Mouse (Mus musculus) heart, embryonic 11.5 days (tissue): Measurements from ENCODE around the gene Brox. TPM values are rescaled to one million over a fixed set of nuclear protein-coding genes. Genes with fewer than 3 reads are reported as not detected.

Experiments used
- ATAC-seq: fragments of 200-750 bp; cut with Nextera tagmentation; replicated peaks from 2 replicates; pipeline ENCODE4 v1.8.0; 2017; ENCODE audit warnings: moderate library complexity; ENCODE audit not compliant: insufficient number of reproducible peaks, low FRiP score, low TSS enrichment
- H3K27ac ChIP-seq: fragments of 300-500 bp; sonication (generic); 2 replicates; pipeline ENCODE4 v1.5.1; 2014; ENCODE audit warnings: mild to moderate bottlenecking, low read depth, low read length
- H3K27me3 ChIP-seq: fragments of 300-500 bp; sonication (generic); 2 replicates; pipeline ENCODE4 v1.6.1; 2014; ENCODE audit warnings: mild to moderate bottlenecking, low read length, mixed read lengths; ENCODE audit not compliant: control insufficient read depth, insufficient read depth
- H3K36me3 ChIP-seq: fragments of 300-500 bp; sonication (generic); 2 replicates; pipeline ENCODE4 v1.6.1; 2014; ENCODE audit warnings: mild to moderate bottlenecking, low read length, moderate library complexity, mixed read lengths; ENCODE audit not compliant: control insufficient read depth, insufficient read depth
- H3K4me1 ChIP-seq: fragments of 300-500 bp; sonication (generic); 2 replicates; pipeline ENCODE4 v1.6.1; 2014; ENCODE audit warnings: low read length; ENCODE audit not compliant: control insufficient read depth, insufficient read depth
- H3K4me2 ChIP-seq: fragments of 300-500 bp; sonication (generic); 2 replicates; pipeline ENCODE4 v1.6.1; 2014; ENCODE audit warnings: mild to moderate bottlenecking, moderate library complexity
- H3K4me3 ChIP-seq: fragments of 300-500 bp; sonication (generic); 2 replicates; pipeline ENCODE4 v1.5.1; 2014; ENCODE audit warnings: low read depth, low read length
- H3K9ac ChIP-seq: fragments of 300-500 bp; sonication (generic); 2 replicates; pipeline ENCODE4 v1.6.1; 2014; ENCODE audit warnings: mild to moderate bottlenecking, low read depth, low read length, moderate library complexity
- H3K9me3 ChIP-seq: fragments of 300-500 bp; sonication (generic); replicated peaks from 2 replicates; pipeline ENCODE4 v1.6.1; 2016; ENCODE audit warnings: low read length; ENCODE audit not compliant: control insufficient read depth
- WGBS: fragments of 180-500 bp; shearing (Covaris S2); extraction: QIAGEN DNeasy Blood & Tissue Kit; methylation state at CpG from one replicate; pipeline ENCODE4 v1.1.7; 2014; ENCODE audit not compliant: insufficient replicate concordance; 5-methylcytosine and 5-hydroxymethylcytosine counted together
- polyA plus RNA-seq: library from polyadenylated mRNA; unstranded; fragments of >200 nt; fragmentation: Nextera tagmentation; extraction: Ambion mirVana; gene quantifications from 2 replicates; pipeline ENCODE4 v1.2.1, GENCODE M21; 2014

Gene Brox
- polyA plus RNA-seq, 1 experiment from 2014 or later = 43.1 TPM

GRCm38 (mm10) chr1:183232985-183233678 is 63.9 kb downstream of the Brox start:
- no peak overlapping the region for H3K9ac ChIP-seq
- 76% methylated on average over 7 of the region's 7 CpGs for WGBS
- ATAC-seq = no peak
- H3K4me3 ChIP-seq = no peak overlapping the region
- no peaks in the 10 kb centered on the region for H3K9me3 ChIP-seq
- no peaks in the 10 kb centered on the region for H3K27me3 ChIP-seq
- H3K36me3 ChIP-seq = no peaks in the 10 kb centered on the region
- no peak overlapping the region for H3K4me2 ChIP-seq
- H3K4me1 ChIP-seq = no peaks in the 10 kb centered on the region
- no peak overlapping the region for H3K27ac ChIP-seq

GRCm38 (mm10) chr1:183227469-183227868 is 69.6 kb downstream of the Brox start:
- Histone ChIP-seq H3K27me3 (no peaks in the 10 kb centered on the region), H3K4me2 (no peak overlapping the region), H3K4me3 (no peak overlapping the region), H3K4me1 (no peaks in the 10 kb centered on the region), H3K36me3 (no peaks in the 10 kb centered on the region), H3K9me3 (no peaks in the 10 kb centered on the region), H3K9ac (no peak overlapping the region), H3K27ac (no peak overlapping the region)
- 71% methylated on average over 7 of the region's 7 CpGs for WGBS
- ATAC-seq = no peak

Other genes starting within 250 kb of the Brox start
- 11.8 and 12.6 TPM in 2 replicates for gene Disp1, start 75.7 kb downstream of the Brox start, polyA plus RNA-seq
- gene Aida, start 679 bp downstream of the Brox start, polyA plus RNA-seq = 16.0 and 21.7 TPM in 2 replicates
- 72.7 and 78.4 TPM in 2 replicates for gene Mia3, start 72.3 kb upstream of the Brox start, polyA plus RNA-seq
- 14.7 and 14.8 TPM in 2 replicates for gene Taf1a, start 91.7 kb upstream of the Brox start, polyA plus RNA-seq
- gene Hhipl2, start 120.9 kb upstream of the Brox start, polyA plus RNA-seq = 0.27 and 0.42 TPM in 2 replicates